Mouse (Mus musculus) thymus, adult 2 months (tissue): ENCODE results near the gene Tbc1d2b.

Experiments
- CTCF ChIP-seq: fragments of 200-500 bp; IDR thresholded peaks from 2 replicates; pipeline ENCODE4 v1.5.1; 2012; ENCODE audit warnings: mild to moderate bottlenecking, control low read depth, low read length, moderate library complexity, borderline replicate concordance; ENCODE audit not compliant: control insufficient read depth, poor library complexity, insufficient read depth; ENCODE audit errors: extremely low read depth
- POLR2A ChIP-seq: fragments of 200-500 bp; IDR thresholded peaks from 2 replicates; pipeline ENCODE4 v1.6.1; 2012; ENCODE audit warnings: mild to moderate bottlenecking, low read length, control low read depth, moderate library complexity; ENCODE audit not compliant: control insufficient read depth, poor library complexity, insufficient read depth; ENCODE audit errors: extremely low read depth

GRCm38 (mm10) chr9:90266059-90266458, 4.5 kb downstream of the Tbc1d2b start:
- TF ChIP-seq CTCF = no peak
- TF ChIP-seq POLR2A = no peak
